Comparison of ENCODE assay signal across 30 mouse cellular contexts in genomic region chr16:93382945-93383344, GRCm38 (mm10).
"Had no signal": no experiment of that assay in that cellular context is flagged by ENCODE, and none has a peak within 500 bp of the region (broad histone marks: within the 10 kb centered on the region; RNA-seq: fewer than 3 reads in every experiment).

No protein-coding gene starts in this region.

- H3K9ac ChIP-seq: limb, embryonic 12.5 days; limb, embryonic 13.5 days; limb, embryonic 15.5 days; liver, embryonic 12.5 days; liver, embryonic 13.5 days; liver, embryonic 14.5 days; liver, embryonic 15.5 days; liver, postnatal 0 days; lung, embryonic 14.5 days; lung, embryonic 15.5 days; midbrain, embryonic 12.5 days; midbrain, embryonic 13.5 days; midbrain, embryonic 15.5 days had no signal

- H3K4me2 ChIP-seq: limb, embryonic 12.5 days; limb, embryonic 13.5 days; limb, embryonic 15.5 days; liver, embryonic 11.5 days; liver, embryonic 12.5 days; liver, embryonic 13.5 days; liver, embryonic 15.5 days; lung, embryonic 14.5 days; lung, embryonic 15.5 days; midbrain, embryonic 11.5 days; midbrain, embryonic 12.5 days; midbrain, embryonic 13.5 days; midbrain, embryonic 15.5 days had no signal

- H3K4me1 ChIP-seq: liver, embryonic 15.5 days; megakaryocyte, embryonic 14.5 days had no signal

- ATAC-seq: liver, embryonic 12.5 days; liver, postnatal 0 days; lung, postnatal 0 days; midbrain, embryonic 13.5 days; midbrain, embryonic 15.5 days; midbrain, embryonic 16.5 days had no signal

- H3K27me3 ChIP-seq: lung, embryonic 15.5 days; midbrain, embryonic 12.5 days; midbrain, embryonic 13.5 days; midbrain, embryonic 15.5 days had no signal

- H3K27ac ChIP-seq: limb, embryonic 10.5 days; limb, embryonic 12.5 days; limb, embryonic 13.5 days; limb, embryonic 15.5 days; liver, embryonic 12.5 days; liver, embryonic 13.5 days; liver, embryonic 14.5 days; liver, embryonic 15.5 days; lung, embryonic 15.5 days; macrophage; midbrain, embryonic 10.5 days; midbrain, embryonic 12.5 days; midbrain, embryonic 13.5 days; midbrain, embryonic 15.5 days had no signal

- DNase-seq: left cerebral cortex, postnatal 4 days; liver; liver, embryonic 13.5 days; liver, postnatal 0 days; lung, adult 18-20 months; lung, adult 2 months; lung, embryonic 14.5 days; lung, postnatal 10 days; lung, postnatal 14 days; lung, postnatal 36 days; lung, postnatal 4 days; midbrain, embryonic 14.5 days had no signal

- H3K9me3 ChIP-seq: limb, embryonic 10.5 days; limb, embryonic 12.5 days; limb, embryonic 13.5 days; limb, embryonic 15.5 days; liver, embryonic 12.5 days; liver, embryonic 13.5 days; liver, embryonic 15.5 days; lung, embryonic 15.5 days; megakaryocyte, embryonic 14.5 days; midbrain, embryonic 10.5 days; midbrain, embryonic 12.5 days; midbrain, embryonic 13.5 days; midbrain, embryonic 15.5 days had no signal

- H3K4me3 ChIP-seq: limb, embryonic 10.5 days; limb, embryonic 12.5 days; limb, embryonic 13.5 days; limb, embryonic 15.5 days; liver, embryonic 12.5 days; liver, embryonic 13.5 days; liver, embryonic 15.5 days; lung, embryonic 15.5 days; megakaryocyte, embryonic 14.5 days; midbrain, embryonic 10.5 days; midbrain, embryonic 12.5 days; midbrain, embryonic 13.5 days; midbrain, embryonic 15.5 days had no signal

- H3K36me3 ChIP-seq: limb, embryonic 10.5 days; limb, embryonic 12.5 days; limb, embryonic 13.5 days; limb, embryonic 15.5 days; liver, embryonic 12.5 days; liver, embryonic 13.5 days; liver, embryonic 15.5 days; lung, embryonic 15.5 days; midbrain, embryonic 10.5 days; midbrain, embryonic 12.5 days; midbrain, embryonic 13.5 days; midbrain, embryonic 15.5 days had no signal
